Mouse (Mus musculus) R1 (cell line): ENCODE results near the gene Slc7a11.

Experiments used
- DNase-seq: peaks from one replicate; pipeline ENCODE4 v3.0.0-alpha.2; 2018; ENCODE audit warnings: low read depth, low spot score

Gene Slc7a11

DNA sequence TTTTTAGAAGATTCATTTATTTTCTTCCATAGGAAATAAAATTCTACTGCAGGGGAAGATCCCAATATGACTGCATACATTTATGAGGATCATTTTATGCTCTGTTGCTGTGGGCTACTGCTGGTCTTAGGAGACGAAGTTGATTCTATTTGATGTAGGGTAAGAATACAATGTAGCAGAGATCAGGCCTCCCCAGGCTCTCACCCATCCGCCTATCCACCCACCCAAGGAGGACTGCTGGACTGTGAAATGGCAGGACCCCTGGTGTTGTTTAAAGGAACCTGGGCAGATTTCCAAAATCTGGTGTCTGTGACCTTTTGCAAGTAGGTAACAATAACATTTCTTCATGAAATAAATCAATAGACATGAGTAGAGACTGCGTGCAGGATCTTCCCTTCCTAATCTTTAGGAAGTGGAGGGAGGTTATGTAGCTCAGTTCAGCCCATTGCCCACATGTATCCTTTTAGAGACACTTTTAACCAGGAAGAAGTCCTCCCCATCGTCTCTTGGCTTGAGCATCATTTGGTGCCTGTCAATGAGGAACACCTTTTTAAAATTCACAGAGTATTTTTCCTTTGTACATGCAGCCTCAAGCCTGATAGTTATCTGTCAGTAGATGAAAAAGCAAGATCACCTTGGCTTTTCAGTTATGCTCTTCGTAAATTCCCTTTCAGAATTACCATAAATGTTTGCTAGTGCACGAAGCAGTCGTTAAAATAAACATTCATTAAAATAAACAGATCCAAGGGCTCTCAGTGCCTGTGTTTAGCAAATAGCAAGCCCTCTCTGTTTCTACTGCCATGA lies 576.1 kb downstream of the Slc7a11 start:
- DNase-seq, result no peak

DNA sequence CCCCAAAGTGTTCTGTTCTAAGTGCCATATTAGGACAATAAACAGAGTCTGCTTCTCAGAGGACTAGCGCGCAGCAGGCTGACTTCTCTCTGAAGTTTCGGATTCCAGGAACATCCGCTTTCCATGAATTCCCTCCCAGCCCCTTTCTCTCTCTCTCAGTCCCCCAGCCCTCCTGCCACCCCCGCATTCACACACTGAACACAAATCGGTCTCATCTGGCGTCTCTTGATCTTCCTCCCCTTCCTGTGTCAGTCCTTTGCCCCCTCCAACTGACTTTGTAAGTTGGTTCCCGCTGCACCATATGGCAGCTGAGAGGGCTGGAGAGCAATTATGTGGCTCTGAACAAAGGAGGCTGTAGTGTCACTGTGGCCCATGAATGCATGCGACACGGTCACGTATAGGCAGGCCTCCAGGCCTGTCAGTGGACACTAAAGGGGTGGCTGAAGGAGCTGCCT lies 577.3 kb downstream of the Slc7a11 start:
- peak; percentile 3 for DNase-seq

DNA sequence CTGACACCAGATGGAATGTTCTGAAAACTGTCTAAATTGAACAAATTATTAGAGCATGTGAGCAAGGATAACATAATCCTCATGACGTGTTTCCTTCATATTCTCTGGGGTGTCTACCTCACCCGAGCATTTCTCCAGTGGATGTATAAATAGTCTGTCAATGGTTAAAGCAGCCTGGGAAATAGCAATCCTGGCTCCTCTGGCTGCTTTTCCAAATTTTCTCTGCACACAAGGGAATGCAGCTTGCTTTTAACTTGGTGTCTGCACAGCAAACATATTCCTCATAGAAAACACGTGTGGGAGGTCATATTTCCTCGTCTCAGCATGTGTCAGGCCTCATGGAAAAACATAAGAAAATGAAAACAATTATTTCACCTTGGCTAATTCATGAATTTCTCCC lies 586.6 kb downstream of the Slc7a11 start:
- no peak for DNase-seq

DNA sequence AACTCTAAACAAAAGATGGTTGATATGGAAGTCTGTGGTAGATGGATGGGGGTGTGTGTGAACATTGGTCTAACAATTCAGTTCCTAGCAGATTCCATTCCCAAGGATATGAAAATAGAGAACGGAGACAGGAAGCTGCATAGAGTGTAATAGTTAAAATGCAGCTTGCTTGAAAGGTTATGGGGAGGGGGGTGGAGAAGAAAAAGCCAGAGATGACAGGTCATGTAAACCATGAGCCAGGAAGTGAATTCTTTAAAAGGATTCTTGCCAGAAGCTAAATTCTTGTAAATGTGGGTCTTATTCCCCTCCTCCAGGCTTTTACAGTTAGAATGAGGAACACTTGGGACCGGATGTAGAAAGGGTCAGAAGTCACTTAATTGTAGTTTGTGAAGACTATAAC lies 589.1 kb downstream of the Slc7a11 start:
- no peak for DNase-seq

DNA sequence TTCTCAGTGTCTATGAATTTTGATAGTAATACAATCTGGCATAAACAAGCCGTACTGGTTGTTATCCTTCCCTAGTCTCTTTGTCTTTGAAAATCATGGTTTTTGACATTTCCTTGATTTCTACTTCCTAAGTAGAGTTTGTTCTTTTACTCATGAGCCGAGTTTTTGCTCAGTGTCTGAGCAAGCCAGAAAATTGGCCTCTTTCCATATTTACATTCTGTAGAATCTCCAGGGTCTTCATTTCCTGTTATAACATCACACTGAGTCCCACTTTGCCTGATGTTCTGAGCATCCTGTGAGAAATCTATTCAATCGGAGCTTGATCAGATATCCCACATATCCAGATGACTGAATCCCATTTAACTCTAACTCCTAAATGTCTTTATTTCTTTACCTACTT lies 600.4 kb downstream of the Slc7a11 start:
- DNase-seq, result no peak
